Mouse (Mus musculus) testis, adult 2 months (tissue): ENCODE results near the gene Ran.

Experiments used
- CTCF ChIP-seq: fragments of 200-500 bp; IDR thresholded peaks from 2 replicates; pipeline ENCODE4 v1.5.1; 2012; ENCODE audit warnings: low read depth, mild to moderate bottlenecking, inconsistent platforms, low read length, moderate library complexity; ENCODE audit not compliant: control insufficient read depth, insufficient read depth, insufficient replicate concordance
- POLR2A ChIP-seq: fragments of 200-500 bp; IDR thresholded peaks from 2 replicates; pipeline ENCODE4 v1.6.1; 2012; ENCODE audit warnings: low read depth, mild to moderate bottlenecking, inconsistent platforms, low read length, moderate library complexity; ENCODE audit not compliant: control insufficient read depth

DNA sequence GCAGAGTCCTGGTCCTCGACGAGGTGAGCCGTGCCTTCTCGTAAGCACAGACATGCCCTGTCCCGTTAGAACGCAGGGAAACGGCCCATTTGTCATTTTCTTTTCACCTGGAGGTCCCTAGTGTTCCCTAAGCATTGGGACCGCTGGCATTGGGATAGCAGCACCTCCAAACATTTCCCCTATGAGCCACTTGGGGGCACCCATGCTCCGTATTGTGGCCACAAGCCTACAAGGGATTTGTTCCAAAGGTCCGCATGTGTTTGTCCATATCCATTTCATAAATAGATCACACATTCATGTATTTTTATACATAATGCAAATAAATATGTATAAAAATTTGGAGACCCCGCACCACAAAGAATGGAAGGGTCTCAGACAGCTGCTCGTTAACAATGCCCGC is 41.7 kb downstream of the Ran start:
- TF ChIP-seq POLR2A, result no peak
- TF ChIP-seq CTCF, result peak; percentile 49; the same call in 1 of the 2 replicates
